Mouse (Mus musculus): Measurements from ENCODE around the gene Zbtb4.
"Not testable (repeated sequence)": the region's sequence is repeated elsewhere in the genome, so short reads cannot be mapped to it uniquely, and the experiment has no call there.

Gene Zbtb4

DNA sequence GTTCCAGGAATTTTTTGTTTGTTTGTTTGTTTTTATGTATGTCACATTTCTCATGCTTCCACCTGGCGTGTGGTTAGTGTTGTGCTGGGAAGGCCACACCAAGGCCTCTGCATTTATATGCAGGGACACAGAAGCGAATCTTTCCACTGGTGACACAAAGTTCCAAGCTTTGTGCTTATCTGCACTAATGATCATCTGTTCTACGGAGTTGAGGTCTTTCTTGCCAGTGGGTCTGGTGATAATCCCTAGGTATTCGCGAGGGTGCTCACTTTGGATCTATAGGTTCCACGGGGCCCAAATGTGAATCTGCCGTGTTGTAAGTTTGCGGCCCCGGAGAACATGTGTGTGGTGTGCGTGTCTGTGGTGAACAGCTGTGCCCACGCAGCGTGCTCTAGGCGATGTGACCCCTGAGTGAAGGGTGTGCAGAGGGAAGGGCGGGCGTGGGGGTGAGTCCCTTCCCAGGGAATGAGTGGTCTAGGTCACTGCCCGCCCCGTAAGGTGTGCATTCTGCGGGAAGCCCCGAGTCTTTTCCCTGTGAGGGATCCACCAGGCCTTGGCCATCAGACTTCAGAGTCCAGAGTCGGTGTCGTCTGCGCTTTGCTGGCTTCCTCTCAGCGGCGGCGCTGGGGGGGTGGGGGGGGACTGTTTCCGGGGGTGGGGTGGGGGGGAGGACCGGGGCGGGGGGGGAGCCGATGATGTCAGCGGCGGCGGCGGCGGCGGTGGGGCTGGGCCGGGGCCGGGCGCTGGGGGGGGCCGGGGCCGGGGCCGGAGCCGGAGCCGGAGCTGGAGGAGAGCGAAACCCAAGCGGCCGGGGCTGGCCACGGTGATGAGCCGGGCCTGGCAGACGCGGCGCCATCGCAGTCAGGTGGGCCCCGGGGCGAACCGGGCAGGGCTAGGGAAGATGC is at the start of gene Zbtb4:
TSS of gene Zbtb4 (plus strand) at position 692 of the 905 bp plus-strand sequence.
- DNase-seq (ENCODE audit: low spot score), result no peak

DNA sequence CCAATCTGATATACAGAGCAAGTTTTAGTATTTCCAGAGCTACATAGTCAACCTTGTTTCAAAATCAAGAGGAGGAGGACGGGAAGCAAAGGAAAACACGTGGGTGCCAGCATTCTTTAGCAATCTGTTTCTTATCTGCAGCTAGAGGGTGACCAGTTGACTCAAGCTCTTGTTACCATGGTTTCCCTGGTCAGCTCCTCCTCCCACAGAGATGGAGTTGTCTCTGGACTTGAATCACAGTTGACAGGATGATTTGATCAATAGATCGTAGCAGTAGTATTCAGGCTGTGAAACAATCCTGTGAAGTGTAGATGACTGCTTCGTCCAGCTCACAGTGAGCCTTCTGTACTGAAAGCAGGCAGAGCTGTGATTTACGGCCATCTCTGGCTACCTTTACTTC is 49.8 kb upstream of the Zbtb4 start:
- no peak for DNase-seq (ENCODE audit: low spot score)

DNA sequence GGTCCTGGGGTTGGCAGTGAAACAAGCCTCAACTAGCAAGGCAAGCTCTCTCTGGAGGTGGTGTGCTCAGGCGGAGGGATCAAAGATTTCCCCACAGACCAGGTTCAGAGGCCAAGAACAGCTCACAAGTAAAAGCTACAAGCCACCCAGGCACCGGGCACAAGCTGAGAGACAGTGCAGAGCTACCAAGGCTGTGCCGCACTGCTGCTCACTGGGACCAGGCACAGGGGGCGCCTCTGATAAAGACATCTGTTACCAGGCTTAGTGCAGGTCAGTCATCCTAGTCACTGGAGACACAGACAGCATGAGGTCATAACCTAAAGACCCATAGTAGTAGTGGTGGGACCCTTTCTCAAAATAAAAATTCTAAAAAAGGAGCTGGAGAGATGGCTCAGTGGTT is 48.8 kb upstream of the Zbtb4 start:
- no peak for DNase-seq (ENCODE audit: low spot score)

DNA sequence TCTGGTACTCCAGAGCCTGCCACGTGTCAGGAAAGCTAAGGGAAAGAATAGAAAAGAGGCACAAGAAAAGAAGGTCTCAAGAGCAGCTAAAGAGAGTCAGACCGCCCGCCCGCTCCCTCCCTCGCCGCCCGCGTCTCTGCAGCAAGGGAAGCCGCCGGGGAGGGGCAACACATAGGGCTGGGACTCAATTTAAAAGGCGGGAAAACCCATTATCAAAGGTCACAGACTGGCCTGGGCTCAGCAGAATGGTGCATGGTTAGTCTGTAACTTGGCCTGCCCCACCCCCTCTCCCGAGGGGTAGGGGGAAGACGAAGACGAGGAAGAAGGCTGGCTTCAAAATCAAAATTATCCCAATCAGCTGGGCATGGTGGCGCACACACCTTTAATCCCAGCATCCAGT is 47.1 kb upstream of the Zbtb4 start:
- DNase-seq (ENCODE audit: low spot score), result no peak

DNA sequence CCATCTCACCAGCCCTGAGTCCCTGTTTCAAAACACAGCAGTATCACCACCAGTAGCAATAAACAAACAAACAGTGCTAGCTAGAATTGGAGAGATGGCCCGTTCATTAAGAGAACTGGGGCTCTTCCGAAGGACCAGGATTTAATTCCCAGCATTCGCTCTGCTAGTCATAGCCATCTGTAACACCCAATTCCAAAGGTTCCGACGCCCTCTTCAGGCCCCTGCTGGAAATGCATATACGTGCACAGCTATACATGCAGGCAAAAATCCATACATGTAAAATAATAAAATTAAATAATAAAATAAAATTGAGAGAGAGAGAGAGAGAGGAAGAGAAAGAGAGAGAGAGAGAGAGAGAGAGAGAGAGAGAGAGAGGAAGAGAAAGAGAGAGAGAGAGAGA is 46.3 kb upstream of the Zbtb4 start:
- DNase-seq (ENCODE audit: low spot score), result no peak

DNA sequence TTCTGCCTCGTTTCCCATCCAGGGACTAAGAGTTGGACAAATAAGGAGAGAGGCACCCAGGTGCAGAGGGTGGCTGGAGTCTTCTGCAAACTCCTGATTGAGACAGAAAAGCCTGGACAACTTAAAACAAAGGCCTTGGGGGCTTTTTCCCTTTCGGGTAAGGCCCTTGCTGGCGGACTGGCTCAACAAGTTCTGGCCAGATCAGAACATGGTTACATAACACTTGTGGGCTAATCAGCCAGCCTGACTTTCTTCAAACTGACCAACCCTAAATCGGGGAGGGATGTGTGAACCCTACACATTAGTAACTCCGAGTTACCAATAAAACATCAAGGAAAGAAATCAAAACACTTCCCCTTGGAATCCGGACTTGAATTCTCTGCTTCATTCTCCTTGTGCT is 44.9 kb upstream of the Zbtb4 start:
- no peak for DNase-seq (ENCODE audit: low spot score)

DNA sequence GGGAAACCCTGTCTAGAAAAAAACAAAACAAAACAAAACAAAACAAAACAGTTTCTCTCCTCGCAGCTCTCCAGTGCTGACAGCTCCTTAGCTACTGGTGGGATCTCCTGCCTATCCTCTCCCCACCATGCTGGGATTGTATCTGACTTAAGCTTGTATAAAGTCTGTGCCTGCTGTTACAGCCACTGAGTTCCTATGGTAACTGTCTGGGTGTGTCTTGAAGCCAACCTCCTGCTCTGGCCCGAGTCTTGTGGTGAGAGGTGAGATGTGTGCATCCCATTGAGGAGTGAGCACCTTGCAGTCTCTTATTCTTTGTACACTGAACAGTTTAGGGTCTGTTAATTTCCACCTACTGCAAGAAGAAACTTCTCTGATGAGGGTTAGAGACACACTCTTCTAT is 42.6 kb upstream of the Zbtb4 start:
- no peak for DNase-seq (ENCODE audit: low spot score)

DNA sequence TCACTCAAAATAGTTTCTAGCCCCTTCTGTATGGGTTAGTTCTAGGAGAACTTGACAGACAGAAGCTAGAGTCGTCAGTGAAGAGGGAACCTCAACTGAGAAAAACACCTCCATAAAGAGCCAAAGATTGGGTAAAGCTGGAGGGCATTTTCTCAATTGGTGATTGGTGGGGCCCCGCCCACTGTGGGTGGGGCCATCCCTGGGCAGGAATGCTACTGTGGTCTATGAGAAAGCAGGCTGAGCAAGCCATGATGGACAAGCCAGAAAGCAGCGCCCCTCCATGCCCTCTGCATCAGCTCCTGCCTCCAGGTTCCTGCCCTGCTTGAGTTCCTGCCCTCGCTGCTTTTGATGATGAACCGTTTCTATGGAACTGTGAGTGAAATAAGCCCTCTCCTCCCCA is 39.8 kb upstream of the Zbtb4 start:
- DNase-seq (ENCODE audit: low spot score), result no peak

DNA sequence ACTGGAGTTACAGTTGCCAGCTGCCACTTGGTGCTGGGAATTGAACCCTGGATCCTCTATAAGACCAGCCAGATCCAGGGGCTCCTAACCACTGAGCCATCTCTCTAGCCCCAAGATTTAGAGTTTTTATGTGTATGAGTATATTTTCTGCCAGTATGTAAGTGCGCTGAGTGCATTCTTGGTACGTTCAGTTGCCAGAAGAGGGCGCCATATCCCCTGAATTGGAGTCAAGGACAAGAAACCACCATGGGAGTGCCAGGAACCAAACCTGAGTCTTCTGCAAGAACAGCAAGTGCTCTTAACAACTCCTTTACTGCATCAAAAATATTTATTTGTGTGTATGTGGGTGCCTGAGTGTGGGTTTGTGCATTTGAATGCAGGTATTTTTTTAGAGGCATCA is 36.6 kb upstream of the Zbtb4 start:
- DNase-seq (ENCODE audit: low spot score), result no peak

DNA sequence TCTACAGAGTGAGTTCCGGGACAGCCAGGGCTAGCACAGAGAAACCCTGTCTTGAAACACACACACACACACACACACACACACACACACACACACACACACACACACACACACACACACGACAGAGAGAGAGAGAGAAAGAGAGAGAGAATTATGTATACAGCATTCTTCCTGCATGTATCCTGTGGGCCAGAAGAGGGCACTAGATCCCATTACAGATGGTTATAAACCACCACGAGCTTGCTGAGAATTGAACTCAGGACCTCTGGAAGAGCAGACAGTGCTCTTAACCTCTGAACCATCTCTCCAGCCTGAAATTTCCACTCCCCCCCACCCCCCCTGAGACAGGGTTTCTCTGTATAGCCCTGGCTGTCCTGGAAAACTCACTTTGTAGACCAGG is 34.3 kb upstream of the Zbtb4 start:
- DNase-seq (ENCODE audit: low spot score), result not testable (repeated sequence)

DNA sequence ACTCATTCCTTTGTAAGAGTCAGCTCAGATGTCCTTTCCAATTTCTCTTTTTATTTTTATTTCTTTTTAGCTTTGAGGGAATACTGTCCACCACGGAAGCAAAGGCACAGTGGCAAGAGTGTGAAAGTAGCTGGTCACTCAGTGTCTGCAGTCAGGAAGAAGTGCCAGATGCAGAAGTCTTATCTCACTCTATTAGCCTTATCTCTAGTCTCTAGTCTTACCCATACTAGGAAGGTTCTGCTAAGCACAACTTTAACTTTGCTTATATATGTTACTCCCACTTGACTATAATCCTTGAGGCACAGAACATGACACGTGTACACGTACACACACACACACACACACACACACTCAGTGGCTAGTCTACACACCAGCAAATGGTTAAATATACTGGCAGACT is 14.1 kb upstream of the Zbtb4 start:
- DNase-seq (ENCODE audit: low spot score), result no peak

DNA sequence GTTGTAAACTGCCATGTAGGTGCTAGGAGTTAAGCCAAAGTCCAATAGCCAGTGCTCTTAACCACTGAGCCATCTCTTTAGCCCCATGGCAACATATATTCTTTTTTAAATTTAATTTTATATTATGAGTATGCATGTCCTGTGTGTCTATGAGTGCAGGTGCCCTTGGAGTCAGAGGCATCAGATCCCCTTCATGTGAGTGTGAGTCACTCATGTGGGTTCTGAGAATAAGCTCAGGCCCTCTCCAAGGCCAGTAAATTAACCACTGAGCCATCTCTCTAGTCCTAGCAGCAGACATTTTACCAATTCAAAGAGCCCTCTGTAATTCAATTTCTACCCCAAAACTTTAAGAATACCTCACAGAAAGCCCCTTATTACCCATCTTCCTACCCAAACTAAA is 13.0 kb upstream of the Zbtb4 start:
- DNase-seq (ENCODE audit: low spot score), result no peak

DNA sequence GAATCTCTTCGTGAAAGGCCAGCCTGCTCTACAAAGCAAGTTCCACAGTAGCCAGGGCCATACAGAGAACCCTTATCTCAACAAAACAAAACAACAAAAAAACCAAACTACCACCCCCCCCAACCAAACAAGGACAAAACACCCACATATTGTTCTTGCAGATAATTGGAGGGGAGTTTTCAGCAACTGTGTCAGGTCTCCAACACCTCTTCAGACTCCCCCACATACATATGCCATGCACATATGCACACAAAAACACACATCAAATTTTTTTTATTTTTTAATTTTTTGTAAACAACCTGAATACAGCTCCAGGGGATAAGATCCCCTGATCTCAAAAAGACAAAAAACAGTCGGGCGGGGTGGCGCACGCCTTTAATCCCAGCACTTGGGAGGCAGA is 11.5 kb upstream of the Zbtb4 start:
- no peak for DNase-seq (ENCODE audit: low spot score)

DNA sequence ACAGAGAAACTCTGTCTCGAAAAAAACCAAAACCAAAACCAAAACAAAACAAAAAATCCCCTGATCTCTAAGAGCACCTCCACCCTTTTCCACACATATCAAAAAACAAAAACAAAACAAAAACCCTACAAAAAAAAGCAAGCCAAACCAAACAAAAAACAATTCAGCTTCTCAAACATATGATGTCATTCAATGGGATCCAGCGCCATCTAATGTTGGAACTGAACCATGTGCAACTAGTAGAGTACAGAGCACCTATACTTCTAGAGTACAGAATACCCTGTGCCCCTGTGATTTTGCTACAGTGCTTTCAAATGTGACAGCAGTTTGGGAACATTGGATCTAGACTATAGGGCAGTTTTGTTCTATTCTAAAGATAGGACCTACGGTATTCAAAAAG is 11.0 kb upstream of the Zbtb4 start:
- DNase-seq (ENCODE audit: low spot score), result no peak

DNA sequence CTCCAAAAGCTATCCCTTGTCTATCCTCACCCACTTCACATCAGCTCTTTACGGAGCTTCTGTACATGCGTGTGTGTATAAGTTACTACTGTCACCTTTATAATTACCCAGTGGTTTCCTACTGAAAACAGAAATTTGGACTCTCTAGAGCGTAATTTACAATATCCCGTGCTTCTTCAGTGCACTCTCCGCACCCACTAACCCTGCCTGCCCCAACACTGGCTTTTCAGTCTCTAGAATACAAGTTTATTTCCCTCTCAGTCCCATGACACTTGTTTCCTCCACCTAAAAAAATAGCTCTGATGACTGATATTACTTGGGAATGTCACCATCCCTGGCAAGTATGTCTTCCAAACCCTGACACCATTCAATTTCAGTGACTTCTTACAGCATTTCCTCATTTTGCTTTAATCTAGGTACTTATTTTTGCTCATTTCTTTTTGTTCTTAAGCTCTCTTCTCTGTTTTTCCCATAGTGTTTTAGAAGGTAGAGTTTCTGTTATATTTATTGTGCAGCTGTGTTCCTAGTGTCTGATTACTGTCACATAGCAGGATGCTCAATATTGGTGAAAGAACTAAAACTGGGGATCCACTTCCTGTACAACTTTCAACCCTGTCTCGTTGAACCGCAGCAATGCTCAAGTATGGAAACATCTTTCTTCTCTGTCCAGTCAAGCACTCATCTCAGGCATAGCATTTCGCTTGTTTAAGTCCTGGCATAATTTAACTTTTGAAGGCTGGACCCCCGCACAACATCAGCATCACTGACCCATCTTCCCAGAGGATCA is 8.2 kb upstream of the Zbtb4 start:
- DNase-seq (ENCODE audit: low spot score), result no peak

DNA sequence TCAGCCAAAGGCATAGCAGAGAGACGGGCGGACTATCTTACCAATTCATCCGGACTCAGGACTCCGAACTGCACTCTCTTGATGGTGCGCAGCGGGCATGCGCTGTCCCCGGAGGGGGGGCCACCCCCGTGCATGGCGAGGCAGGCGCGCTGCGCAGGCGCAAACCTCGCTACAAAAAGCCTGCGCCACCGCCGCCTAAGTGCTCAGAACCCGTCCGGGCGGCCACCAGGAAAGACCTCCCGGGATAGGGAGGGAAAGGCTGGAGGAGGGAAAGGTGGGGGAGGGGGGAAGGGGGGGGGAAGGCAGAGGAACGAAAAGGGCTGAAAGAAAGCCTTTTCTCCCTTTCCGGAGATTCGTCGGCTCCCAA is 7.6 kb upstream of the Zbtb4 start:
- DNase-seq (ENCODE audit: low spot score), result peak; percentile 94

DNA sequence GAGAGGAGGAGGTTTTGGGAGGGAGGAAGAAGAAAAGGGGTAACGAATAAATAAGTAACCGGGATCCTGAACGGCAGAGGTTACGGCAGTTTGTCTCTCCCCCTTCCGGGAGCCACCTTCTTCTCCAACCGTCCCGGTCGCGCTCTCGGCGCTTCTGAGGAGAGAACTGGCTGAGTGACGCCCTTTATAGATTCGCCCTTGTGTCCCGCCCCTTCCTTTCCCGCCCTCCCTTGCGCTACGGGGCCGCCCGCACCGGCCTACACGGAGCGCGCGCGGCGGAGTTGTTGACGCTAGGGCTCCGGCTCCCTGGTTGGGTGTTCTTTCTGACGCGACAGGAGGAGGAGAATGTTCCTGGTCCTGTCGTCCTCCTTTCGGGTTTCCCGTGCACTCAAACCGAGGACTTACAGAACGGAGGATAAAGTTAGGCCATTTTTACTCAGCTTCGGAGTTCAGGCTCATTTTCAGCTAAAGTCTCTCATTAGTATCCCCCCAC is 7.2 kb upstream of the Zbtb4 start, which contains the start of gene Polr2a:
TSS of gene Polr2a (minus strand) at position 160 of the 493 bp plus-strand sequence.
- peak; percentile 93 for DNase-seq (ENCODE audit: low spot score)

DNA sequence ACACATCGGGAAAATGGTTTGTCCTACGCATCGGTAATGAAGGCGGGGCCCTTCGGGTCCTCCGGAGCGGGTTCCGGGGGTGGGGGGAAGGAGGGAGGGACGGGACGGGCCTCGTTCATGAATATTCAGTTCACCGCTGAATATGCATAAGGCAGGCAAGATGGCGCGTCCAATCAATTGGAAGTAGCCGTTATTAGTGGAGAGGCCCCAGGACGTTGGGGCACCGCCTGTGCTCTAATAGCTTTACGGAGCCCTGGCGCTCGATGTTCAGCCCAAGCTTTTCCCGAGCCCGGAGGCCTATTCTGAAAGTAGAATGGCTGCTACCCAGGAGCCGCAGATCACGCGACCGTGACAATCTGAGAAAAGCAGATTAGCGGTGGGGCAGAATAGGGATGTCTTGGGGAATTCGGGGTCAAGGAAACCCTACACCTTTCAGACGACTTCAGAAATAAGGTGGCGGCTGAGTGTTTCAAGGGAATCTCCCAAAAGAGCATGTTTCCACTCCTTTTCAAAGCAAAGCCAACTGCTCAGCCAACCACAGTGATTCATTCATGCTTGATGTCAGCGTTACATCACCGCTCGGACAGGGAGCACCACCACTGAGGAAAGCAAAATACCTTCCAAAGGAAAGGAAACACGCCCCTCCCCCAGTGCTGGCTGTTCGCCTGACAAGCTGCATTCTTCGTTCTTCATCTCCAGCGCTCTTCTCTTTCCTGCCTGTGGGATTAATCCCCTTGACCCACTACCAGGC is 6.6 kb upstream of the Zbtb4 start:
- DNase-seq (ENCODE audit: low spot score), result peak; percentile 66

DNA sequence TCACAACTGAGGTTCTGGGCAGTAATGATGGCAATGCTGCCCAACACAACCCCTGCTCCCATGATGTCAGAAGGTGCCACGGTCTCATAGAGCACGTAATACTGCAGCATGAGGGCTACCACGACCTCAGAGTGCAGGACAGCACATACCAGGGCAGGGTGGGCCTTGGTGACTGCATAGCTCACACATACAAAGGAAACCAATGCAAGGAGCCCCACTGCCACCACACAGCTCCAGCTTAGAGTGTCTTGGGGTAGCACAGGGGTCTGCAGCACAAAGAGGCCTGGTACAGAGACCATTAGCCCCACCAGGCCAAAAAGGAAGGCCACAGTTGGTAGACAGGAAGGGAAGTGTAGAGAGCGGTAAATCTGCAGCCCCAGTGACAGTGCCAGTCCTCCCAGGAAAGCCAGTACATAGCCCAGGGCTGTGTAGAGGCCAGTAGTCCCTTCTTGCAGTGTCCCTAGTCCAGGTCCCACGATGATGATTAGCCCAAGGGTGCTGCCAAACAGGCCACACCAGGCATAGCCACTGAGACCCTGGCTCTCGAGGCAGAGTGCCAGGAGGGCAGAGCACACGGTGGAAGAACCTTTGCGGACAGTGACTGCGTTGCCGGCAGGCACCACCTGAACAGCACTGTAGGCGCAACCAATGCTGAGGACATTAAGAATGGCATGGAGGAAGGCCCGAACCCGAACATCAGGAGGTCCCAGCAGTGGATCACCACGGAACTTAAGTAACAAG is 5.4 kb upstream of the Zbtb4 start:
- no peak for DNase-seq (ENCODE audit: low spot score)

DNA sequence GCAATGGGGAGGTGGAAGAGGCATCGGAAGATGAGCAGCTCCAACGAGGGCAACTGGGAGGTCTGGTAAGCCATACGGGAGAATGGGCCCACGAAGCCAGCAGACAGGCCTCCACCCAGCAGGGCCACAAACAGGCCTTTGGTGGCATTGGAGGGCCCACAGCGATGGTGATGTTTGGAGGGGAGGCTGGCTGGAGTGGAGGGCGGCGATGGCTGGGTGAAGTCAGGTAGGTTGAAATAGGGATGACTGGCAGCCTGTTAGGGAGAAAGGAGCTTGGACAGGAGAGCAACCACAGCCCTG is 4.9 kb upstream of the Zbtb4 start:
- DNase-seq (ENCODE audit: low spot score), result no peak

DNA sequence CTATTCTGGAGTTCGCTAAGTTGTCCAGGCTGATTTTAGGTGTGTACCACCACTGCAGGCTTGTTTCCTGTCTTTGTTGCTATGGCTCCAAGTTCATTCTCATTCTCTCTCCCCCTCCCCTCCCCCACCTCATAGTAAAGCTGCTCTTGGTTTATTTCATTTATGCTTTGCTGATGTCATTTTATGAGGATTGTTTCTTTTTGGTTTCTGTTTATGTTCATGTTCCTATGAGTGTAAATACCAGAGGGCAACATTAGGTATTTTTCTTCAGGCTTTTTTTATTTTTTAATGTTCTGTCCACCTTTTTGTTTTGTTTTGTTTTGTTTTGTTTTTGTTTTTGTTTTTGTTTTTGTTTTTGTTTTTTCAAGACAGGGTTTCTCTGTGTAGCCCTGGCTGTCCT is 3.8 kb upstream of the Zbtb4 start, which contains the start of gene Slc35g3:
TSS of gene Slc35g3 (minus strand) at position 101 of the 400 bp plus-strand sequence.
- DNase-seq (ENCODE audit: low spot score), result no peak

DNA sequence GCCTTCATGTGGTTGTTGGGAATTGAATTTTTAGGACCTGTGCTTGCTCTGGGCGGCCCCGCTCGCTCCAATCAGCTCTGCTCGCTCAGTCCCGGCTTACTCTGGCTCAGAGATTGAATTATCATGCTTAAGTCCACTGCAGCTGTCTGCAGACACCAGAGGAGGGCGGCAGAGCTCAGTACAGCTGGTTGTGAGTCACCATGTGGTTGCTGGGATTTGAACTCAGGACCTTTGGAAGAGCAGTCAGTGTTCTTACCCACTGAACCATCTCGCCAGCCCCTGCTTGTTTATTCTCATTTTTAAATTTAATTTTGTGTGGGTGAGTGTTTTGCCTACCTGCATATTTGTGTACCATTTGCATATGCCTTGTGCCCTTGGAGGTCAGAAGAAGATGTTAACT is 2.2 kb upstream of the Zbtb4 start:
- DNase-seq (ENCODE audit: low spot score), result no peak

Measured in layer of hippocampus, adult 9-10 months (tissue).